Mouse (Mus musculus): ENCODE measurements at regions not wholly inside any gene's neighbourhood (a gene's known extent, or its start where the extent isn't known, plus 50 kb on each side); places are given as distances from the start of the nearest gene placed in this dataset.

DNA sequence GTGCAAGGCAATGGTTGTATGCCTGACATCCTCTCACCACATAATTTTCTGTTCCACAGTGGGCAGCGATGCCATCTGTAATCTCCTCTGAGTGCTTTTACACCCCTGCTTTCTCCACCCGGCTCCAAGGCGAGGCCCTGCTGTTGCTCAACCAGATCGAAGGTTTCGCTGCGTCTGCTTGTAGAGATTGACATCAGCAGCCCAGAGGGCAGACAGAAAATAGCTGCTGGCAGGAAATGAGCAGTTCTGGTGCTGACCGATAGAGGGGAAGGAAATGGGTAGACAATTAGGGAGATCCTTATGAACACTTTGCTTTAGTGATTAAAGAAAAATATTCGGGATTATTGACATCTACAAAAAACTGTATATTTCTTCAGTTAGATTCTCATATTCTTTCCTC is 155.3 kb upstream of the Prickle1 start:
- H3K9me3 ChIP-seq = peaks cover 10% of the 10 kb centered on the region
- TF ChIP-seq GATA1 (IDR thresholded peaks at IDR 0.05; ENCODE audit: borderline replicate concordance, low read length) = no peak
- TF ChIP-seq FLI1 (IDR thresholded peaks at IDR 0.05; ENCODE audit: low read length) = 0 out of 2 replicates have a peak, but pooled peaks have one; percentile 43
- H3K4me3 ChIP-seq (replicated peaks) = peak overlapping the region; percentile 86
- H3K27me3 ChIP-seq (replicated peaks) = no peaks in the 10 kb centered on the region
- peaks cover 24% of the 10 kb centered on the region for H3K4me1 ChIP-seq
- H3K36me3 ChIP-seq (replicated peaks; ENCODE audit: low read length) = peaks cover 16% of the 10 kb centered on the region

DNA sequence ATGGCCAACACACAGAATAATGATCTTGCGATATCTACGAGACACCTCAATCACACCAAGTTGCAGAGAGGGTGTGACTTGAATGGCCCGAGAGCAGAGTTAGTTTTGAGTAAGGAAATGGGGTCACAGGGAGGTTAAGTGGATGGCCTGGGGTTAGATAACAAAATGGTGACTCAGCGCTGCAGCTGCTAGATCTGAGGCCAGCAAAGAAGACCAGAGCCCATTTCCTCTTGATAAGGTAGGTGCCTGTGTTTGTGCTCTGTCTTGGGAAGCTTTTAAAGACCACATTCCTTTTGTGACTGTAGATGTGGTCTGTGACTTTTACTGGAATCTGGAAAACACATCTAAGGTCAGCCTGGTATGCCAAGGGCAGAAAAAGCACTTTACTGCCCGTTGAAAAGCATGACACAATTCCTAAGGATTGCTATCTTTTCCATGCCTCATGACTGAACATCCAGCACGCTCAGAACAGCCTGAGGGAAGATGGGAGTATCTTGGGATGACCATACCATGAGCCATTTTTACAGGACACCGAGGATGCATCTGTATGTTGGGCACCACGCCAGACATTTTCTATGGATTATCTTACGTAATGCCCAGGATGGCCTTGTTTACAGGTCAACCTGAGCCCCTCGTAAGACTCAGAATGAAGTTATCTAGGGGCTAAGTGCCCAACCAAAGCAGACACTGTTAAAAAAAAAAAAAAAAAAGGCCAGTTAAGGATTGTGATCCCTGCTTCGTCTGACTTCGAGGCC is 148.7 kb upstream of the Prickle1 start:
- Histone ChIP-seq H3K4me3 (replicated peaks) (peak overlapping the region; percentile 79), H3K4me1 (peaks cover 39% of the 10 kb centered on the region), H3K27me3 (replicated peaks) (no peaks in the 10 kb centered on the region), H3K36me3 (replicated peaks; ENCODE audit: low read length) (peaks cover 8% of the 10 kb centered on the region), H3K9me3 (peaks cover 12% of the 10 kb centered on the region)
- TF ChIP-seq FLI1 (IDR thresholded peaks at IDR 0.05; ENCODE audit: low read length) (no peak), GATA1 (IDR thresholded peaks at IDR 0.05; ENCODE audit: borderline replicate concordance, low read length) (no peak; the same call in 2 of the 3 replicates)

DNA sequence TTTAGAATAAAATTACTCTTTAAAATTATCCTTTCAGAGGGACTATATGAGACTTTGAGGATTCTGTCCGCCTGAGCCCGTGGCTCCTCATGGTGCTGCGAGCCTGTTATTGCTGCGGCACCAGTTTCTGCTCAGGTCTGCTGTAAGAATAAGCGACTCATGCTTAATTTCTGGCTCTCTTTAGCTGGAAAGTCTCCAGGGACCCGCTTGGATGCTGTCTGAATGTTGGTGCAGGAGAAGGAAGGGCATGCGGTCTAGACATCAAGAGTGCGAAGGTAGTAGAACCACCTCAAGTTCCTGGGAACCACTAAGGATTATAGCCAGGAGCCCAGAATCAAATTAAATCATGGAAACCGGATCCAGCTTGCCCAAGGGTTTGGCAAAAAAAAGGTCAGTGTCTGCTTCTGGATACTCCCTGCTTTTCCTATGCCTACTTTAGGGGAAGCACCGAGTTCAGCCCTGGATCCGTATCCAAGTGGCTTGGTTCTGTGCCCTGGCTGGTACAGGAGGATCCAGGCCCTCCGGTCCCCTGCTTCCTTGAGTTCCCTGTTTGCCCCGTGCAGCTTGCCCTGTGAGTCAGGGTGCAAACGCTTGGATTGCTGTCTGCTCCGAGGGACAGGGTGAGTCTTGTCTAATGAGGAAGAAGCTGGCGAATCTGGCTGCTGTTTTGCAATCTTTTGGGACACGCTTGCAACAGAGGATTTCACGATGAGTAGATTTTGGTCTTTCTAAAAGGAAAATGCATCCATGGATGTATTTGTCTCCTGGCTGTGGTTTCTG is 138.2 kb upstream of the Prickle1 start:
- TF ChIP-seq FLI1 (IDR thresholded peaks at IDR 0.05; ENCODE audit: low read length) = no peak
- TF ChIP-seq GATA1 (IDR thresholded peaks at IDR 0.05; ENCODE audit: borderline replicate concordance, low read length) = no peak
- H3K4me3 ChIP-seq (replicated peaks) = no peak overlapping the region
- H3K36me3 ChIP-seq (replicated peaks; ENCODE audit: low read length) = no peaks in the 10 kb centered on the region
- peaks cover 14% of the 10 kb centered on the region for H3K4me1 ChIP-seq
- no peaks in the 10 kb centered on the region for H3K27me3 ChIP-seq (replicated peaks)
- no peaks in the 10 kb centered on the region for H3K9me3 ChIP-seq

DNA sequence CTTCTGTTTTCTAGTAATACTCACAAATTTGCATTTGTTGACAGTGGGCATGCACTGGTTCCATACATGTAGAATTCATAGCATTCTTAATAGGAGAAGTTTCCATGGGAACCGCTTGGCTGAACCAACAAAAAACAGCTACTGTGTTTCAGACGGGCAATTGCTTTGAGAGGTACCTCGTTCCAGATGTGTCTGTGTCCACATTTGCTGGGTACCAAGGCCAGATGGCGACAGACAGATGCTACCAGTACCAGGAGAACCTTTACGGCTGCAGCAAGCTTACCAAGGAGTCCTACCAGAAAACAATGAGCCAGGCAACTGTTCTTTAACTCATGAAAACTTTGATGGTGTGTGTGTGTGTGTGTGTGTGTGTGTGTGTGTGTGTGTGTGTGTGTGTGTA is 137.1 kb upstream of the Prickle1 start:
- Histone ChIP-seq H3K9me3 (no peaks in the 10 kb centered on the region), H3K4me1 (peaks cover 12% of the 10 kb centered on the region), H3K4me3 (replicated peaks) (no peak overlapping the region), H3K27me3 (replicated peaks) (no peaks in the 10 kb centered on the region), H3K36me3 (replicated peaks; ENCODE audit: low read length) (no peaks in the 10 kb centered on the region)
- TF ChIP-seq FLI1 (IDR thresholded peaks at IDR 0.05; ENCODE audit: low read length) (no peak), GATA1 (IDR thresholded peaks at IDR 0.05; ENCODE audit: borderline replicate concordance, low read length) (no peak)

DNA sequence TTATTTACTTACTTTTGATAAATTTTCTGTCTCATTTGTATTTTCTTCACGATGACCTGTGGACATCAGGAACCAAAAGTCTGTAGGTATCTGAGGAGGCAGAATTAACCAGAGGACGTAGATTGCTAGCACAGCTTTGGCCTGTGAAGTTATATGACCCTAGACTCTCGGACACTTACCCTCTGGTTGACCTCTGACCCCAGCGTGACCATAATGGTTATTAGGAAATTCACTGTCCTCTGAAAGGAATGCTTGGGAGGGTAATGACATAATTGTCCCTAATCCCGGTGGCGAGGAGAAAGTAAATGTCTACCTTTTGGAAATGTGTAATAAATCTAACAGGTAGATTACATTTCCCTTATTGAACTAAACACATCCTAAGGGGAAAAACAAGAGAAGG is 135.5 kb upstream of the Prickle1 start:
- no peak for TF ChIP-seq FLI1 (IDR thresholded peaks at IDR 0.05; ENCODE audit: low read length)
- TF ChIP-seq GATA1 (IDR thresholded peaks at IDR 0.05; ENCODE audit: borderline replicate concordance, low read length) = no peak
- peaks cover 12% of the 10 kb centered on the region for H3K4me1 ChIP-seq
- H3K36me3 ChIP-seq (replicated peaks; ENCODE audit: low read length) = no peaks in the 10 kb centered on the region
- no peaks in the 10 kb centered on the region for H3K27me3 ChIP-seq (replicated peaks)
- H3K9me3 ChIP-seq = no peaks in the 10 kb centered on the region
- no peak overlapping the region for H3K4me3 ChIP-seq (replicated peaks)

DNA sequence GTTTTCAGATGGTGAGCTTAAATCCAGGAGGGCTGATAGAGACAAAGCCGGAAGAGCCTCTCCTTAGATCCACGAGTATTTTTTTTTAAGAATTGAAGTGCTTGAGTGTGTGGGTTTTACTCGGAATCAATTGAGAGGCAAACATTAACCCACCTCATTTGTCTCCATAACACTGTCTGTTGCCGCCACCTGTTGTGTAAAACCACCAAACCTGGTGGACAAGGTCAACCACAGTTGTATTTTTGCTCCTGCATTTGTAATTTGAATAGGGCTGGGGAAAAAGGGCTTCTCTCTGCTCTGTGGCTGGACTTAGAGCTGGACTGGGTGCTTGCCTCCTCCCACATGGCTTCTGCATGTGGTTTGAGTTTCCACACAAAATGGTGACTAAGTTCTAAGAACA is 119.8 kb upstream of the Prickle1 start:
- TF ChIP-seq FLI1 (IDR thresholded peaks at IDR 0.05; ENCODE audit: low read length) (no peak), GATA1 (IDR thresholded peaks at IDR 0.05; ENCODE audit: borderline replicate concordance, low read length) (no peak)
- Histone ChIP-seq H3K27me3 (replicated peaks) (peaks cover 2% of the 10 kb centered on the region), H3K36me3 (replicated peaks; ENCODE audit: low read length) (no peaks in the 10 kb centered on the region), H3K4me1 (peaks cover 24% of the 10 kb centered on the region), H3K4me3 (replicated peaks) (no peak overlapping the region), H3K9me3 (0 out of 2 replicates have a peak, but pooled peaks cover 2% of the 10 kb centered on the region)

DNA sequence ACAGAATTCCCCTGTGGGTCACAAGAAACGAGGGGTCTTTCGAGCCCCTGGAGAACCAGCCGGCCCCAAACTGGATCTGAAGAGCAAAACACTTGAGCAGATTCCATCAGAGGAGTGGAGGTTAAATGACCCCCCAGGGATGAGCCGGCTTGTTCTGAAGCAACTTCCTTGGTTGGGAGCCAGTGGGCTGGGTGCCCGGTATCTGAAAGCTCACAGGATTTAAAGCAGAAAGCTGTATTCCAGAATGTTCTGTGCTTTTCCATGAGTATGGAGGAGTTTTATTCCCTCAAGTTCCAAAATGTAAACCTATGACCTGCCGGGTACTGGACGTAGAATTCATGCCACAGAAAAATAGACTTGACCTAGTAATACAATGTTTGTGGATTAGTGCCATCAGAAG is 117.7 kb upstream of the Prickle1 start:
- TF ChIP-seq FLI1 (IDR thresholded peaks at IDR 0.05; ENCODE audit: low read length) (no peak), GATA1 (IDR thresholded peaks at IDR 0.05; ENCODE audit: borderline replicate concordance, low read length) (no peak)
- Histone ChIP-seq H3K9me3 (no peaks in the 10 kb centered on the region), H3K36me3 (replicated peaks; ENCODE audit: low read length) (no peaks in the 10 kb centered on the region), H3K27me3 (replicated peaks) (peaks cover 5% of the 10 kb centered on the region), H3K4me1 (peaks cover 29% of the 10 kb centered on the region), H3K4me3 (replicated peaks) (no peak overlapping the region)

DNA sequence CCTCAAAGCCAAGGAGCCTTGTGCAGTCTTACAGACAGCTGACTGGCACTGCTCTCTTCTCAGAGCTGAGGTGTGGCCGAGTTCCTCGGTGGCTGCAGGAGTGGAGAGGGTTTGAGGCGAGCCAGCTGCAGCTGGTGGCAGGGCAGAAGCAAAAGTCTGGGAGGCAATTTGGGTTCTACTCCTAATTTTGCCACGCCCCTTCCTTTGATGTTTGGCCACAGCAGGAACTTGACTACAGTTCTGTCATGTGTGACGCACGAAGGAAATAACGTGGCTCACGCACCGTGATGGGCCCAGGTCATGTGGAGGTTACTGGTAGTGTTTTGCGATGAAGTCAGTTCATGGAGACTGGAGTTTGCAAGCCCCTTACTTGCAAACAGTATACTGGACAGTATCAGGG is 116.9 kb upstream of the Prickle1 start:
- TF ChIP-seq FLI1 (IDR thresholded peaks at IDR 0.05; ENCODE audit: low read length) (no peak), GATA1 (IDR thresholded peaks at IDR 0.05; ENCODE audit: borderline replicate concordance, low read length) (no peak)
- Histone ChIP-seq H3K36me3 (replicated peaks; ENCODE audit: low read length) (no peaks in the 10 kb centered on the region), H3K27me3 (replicated peaks) (peaks cover 5% of the 10 kb centered on the region), H3K4me3 (replicated peaks) (no peak overlapping the region), H3K9me3 (no peaks in the 10 kb centered on the region), H3K4me1 (peaks cover 30% of the 10 kb centered on the region)

DNA sequence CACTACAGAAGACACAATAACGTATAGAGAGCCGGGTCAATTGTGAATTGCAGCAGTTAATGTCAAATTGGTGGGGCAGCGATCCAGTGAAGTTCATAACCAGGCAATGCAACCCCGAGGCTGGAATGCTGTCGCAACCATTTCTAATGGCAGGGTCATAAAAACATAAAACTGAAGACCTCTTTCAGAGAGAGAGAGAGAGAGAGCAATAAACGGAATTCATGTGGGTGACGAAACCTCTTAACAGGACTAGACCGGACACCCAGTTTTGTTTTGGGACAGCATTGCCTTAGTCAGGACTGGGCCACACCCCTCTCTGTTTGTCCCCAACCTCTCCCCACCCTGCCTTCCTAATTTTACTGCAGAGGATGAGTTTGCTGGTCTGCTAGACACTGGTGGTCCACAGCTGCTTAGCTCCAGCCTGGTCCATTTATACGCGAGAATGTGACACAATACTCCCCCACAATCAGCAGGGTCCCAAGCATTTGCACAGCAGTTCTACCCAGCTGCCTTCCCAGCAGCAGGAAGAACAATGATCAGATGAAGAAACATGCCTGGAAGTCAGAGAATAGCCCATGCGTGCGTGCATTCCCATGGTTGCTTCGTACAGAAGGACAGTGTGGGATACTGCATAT is 115.6 kb upstream of the Prickle1 start:
- Histone ChIP-seq H3K4me1 (peaks cover 37% of the 10 kb centered on the region), H3K36me3 (replicated peaks; ENCODE audit: low read length) (no peaks in the 10 kb centered on the region), H3K27me3 (replicated peaks) (peaks cover 5% of the 10 kb centered on the region), H3K4me3 (replicated peaks) (no peak overlapping the region), H3K9me3 (no peaks in the 10 kb centered on the region)
- TF ChIP-seq GATA1 (IDR thresholded peaks at IDR 0.05; ENCODE audit: borderline replicate concordance, low read length) (no peak), FLI1 (IDR thresholded peaks at IDR 0.05; ENCODE audit: low read length) (no peak)
